Mouse (Mus musculus) MEL (cell line): Measurements from ENCODE around the gene Hlcs. TPM values are rescaled to one million over a fixed set of nuclear protein-coding genes. Genes with fewer than 3 reads are reported as not detected.

Experiments used
- DNase-seq: peaks from one replicate; pipeline ENCODE4 v3.0.0; 2011; ENCODE audit warnings: low read depth, low spot score
- H3K27ac ChIP-seq: 2 replicates; pipeline ENCODE4 v1.5.1; 2012; ENCODE audit warnings: low read depth, mild to moderate bottlenecking, control low read depth, low read length, moderate library complexity; ENCODE audit not compliant: control insufficient read depth
- H3K27me3 ChIP-seq, 2 experiments: fragments of 150-350 bp in 1 of 2; sonication (generic) in 1 of 2; 2 replicates each; pipeline ENCODE4 v1.6.1; 2012; ENCODE audit warnings: low read length in 2 of 2, mild to moderate bottlenecking in 2 of 2, improper control_type of control experiment in 1 of 2, moderate library complexity in 1 of 2; ENCODE audit not compliant: insufficient read depth in 2 of 2, control insufficient read depth in 1 of 2
- H3K36me3 ChIP-seq, 2 experiments: 2 replicates each; pipeline ENCODE4 v1.6.1; 2012 to 2014; ENCODE audit warnings: low read length in 2 of 2, improper control_type of control experiment in 1 of 2, inconsistent platforms in 1 of 2, mild to moderate bottlenecking in 1 of 2; ENCODE audit not compliant: insufficient read depth in 2 of 2, control insufficient read depth in 1 of 2
- H3K4me1 ChIP-seq, 2 experiments: fragments of 150-350 bp in 1 of 2; sonication (generic) in 1 of 2; 2 replicates each; pipeline ENCODE4 v1.6.1; 2012; ENCODE audit warnings: low read length in 2 of 2, improper control_type of control experiment in 1 of 2, mild to moderate bottlenecking in 1 of 2; ENCODE audit not compliant: insufficient read depth in 2 of 2, control insufficient read depth in 1 of 2
- H3K4me3 ChIP-seq, 2 experiments: fragments of 150-350 bp in 1 of 2; sonication (generic) in 1 of 2; 2 replicates each; pipeline ENCODE4 v1.5.1; 2012; ENCODE audit warnings: low read depth in 2 of 2, low read length in 2 of 2, mild to moderate bottlenecking in 2 of 2, moderate library complexity in 2 of 2, control low read depth in 1 of 2, improper control_type of control experiment in 1 of 2; ENCODE audit not compliant: control insufficient read depth in 1 of 2, insufficient read depth in 1 of 2
- H3K79me2 ChIP-seq: 2 replicates; pipeline ENCODE4 v1.6.1; 2012; ENCODE audit warnings: mild to moderate bottlenecking, low read length, moderate library complexity; ENCODE audit not compliant: control insufficient read depth, poor library complexity, insufficient read depth
- H3K9ac ChIP-seq: 2 replicates; pipeline ENCODE4 v1.6.1; 2012; ENCODE audit warnings: low read depth, mild to moderate bottlenecking, control low read depth, low read length, moderate library complexity; ENCODE audit not compliant: control insufficient read depth, poor library complexity, severe bottlenecking
- H3K9me3 ChIP-seq: fragments of 150-350 bp; sonication (generic); replicated peaks from 2 replicates; pipeline ENCODE4 v1.6.1; 2012; ENCODE audit warnings: mild to moderate bottlenecking, low read length, improper control_type of control experiment, moderate library complexity; ENCODE audit not compliant: insufficient read depth
- CHD2 ChIP-seq: IDR thresholded peaks from 2 replicates; pipeline ENCODE4 v1.6.1; 2011; ENCODE audit warnings: low read length, improper control_type of control experiment
- ELF1 ChIP-seq: IDR thresholded peaks from 2 replicates; pipeline ENCODE4 v1.6.1; 2014; ENCODE audit warnings: low read depth, mild to moderate bottlenecking, inconsistent platforms, low read length, improper control_type of control experiment, moderate library complexity
- ETS1 ChIP-seq: IDR thresholded peaks from 2 replicates; pipeline ENCODE4 v1.6.1; 2012; ENCODE audit warnings: low read depth, mild to moderate bottlenecking, inconsistent platforms, low read length, improper control_type of control experiment, moderate library complexity
- GATA1 ChIP-seq: IDR thresholded peaks from 2 replicates; pipeline ENCODE4 v1.6.1; 2011; ENCODE audit warnings: low read depth, low read length, improper control_type of control experiment
- JUND ChIP-seq: IDR thresholded peaks from 2 replicates; pipeline ENCODE4 v1.6.1; 2011; ENCODE audit warnings: low read depth, mild to moderate bottlenecking, improper control_type of control experiment, low read length
- KAT2A ChIP-seq: conservative IDR thresholded peaks from 2 replicates; pipeline ENCODE4 v1.6.1; 2012; ENCODE audit warnings: low read depth, low read length, improper control_type of control experiment, inconsistent platforms
- MAFK ChIP-seq: IDR thresholded peaks from 2 replicates; pipeline ENCODE4 v1.6.1; 2011; ENCODE audit warnings: low read depth, mild to moderate bottlenecking, low read length, improper control_type of control experiment, borderline replicate concordance
- MAX ChIP-seq: IDR thresholded peaks from 2 replicates; pipeline ENCODE4 v1.6.1; 2011; ENCODE audit warnings: low read length, improper control_type of control experiment
- MAZ ChIP-seq: IDR thresholded peaks from 2 replicates; pipeline ENCODE4 v1.6.1; 2012; ENCODE audit warnings: low read depth, mild to moderate bottlenecking, inconsistent platforms, low read length, improper control_type of control experiment
- MXI1 ChIP-seq: IDR thresholded peaks from 2 replicates; pipeline ENCODE4 v1.6.1; 2011; ENCODE audit warnings: mild to moderate bottlenecking, low read depth, low read length, improper control_type of control experiment
- NRF1 ChIP-seq: IDR thresholded peaks from 2 replicates; pipeline ENCODE4 v1.6.1; 2014; ENCODE audit warnings: low read depth, mild to moderate bottlenecking, inconsistent platforms, low read length, improper control_type of control experiment, moderate library complexity; ENCODE audit not compliant: poor library complexity, insufficient read depth, severe bottlenecking
- POLR2AphosphoS2 ChIP-seq: IDR thresholded peaks from 2 replicates; pipeline ENCODE4 v1.6.1; 2011; ENCODE audit warnings: low read length, improper control_type of control experiment
- POLR2AphosphoS5 ChIP-seq: IDR thresholded peaks from 2 replicates; pipeline ENCODE4 v1.6.1; 2012; ENCODE audit warnings: low read depth, borderline replicate concordance, mild to moderate bottlenecking, inconsistent platforms, low read length, moderate library complexity, mixed read lengths
- USF1 ChIP-seq: IDR thresholded peaks from 2 replicates; pipeline ENCODE4 v1.6.1; 2014; ENCODE audit warnings: low read depth, mild to moderate bottlenecking, inconsistent platforms, low read length, improper control_type of control experiment, moderate library complexity
- USF2 ChIP-seq, 2 experiments: IDR thresholded peaks; 2 replicates each; pipeline ENCODE4 v1.6.1; 2011 to 2012; ENCODE audit warnings: improper control_type of control experiment in 2 of 2, low read length in 2 of 2, borderline replicate concordance in 1 of 2, inconsistent platforms in 1 of 2, low read depth in 1 of 2, mild to moderate bottlenecking in 1 of 2; ENCODE audit not compliant: insufficient read depth in 1 of 2
- polyA plus RNA-seq, 2 experiments: library from polyadenylated mRNA; stranded (reverse) in 1 of 2; unstranded in 1 of 2; fragments of >175 nt in 1 of 2; fragments of >200 nt in 1 of 2; gene quantifications; 2 replicates each; pipeline versions ENCODE4 v1.2.1 to v1.2.4; 2012; ENCODE audit warnings: low replicate concordance in 2 of 2, low read depth in 1 of 2; ENCODE audit not compliant: insufficient read length in 2 of 2, insufficient read depth in 1 of 2, missing spikeins in 1 of 2
- total RNA-seq: library from RNA; depleted of rRNA; stranded (reverse); fragments of 300-350 nt; gene quantifications from 2 replicates; pipeline ENCODE4 v1.2.3, GENCODE M21; 2012

Gene Hlcs
- total and polyA plus RNA-seq, 3 experiments = 3.3 to 6.4 TPM; not detected in 1

DNA sequence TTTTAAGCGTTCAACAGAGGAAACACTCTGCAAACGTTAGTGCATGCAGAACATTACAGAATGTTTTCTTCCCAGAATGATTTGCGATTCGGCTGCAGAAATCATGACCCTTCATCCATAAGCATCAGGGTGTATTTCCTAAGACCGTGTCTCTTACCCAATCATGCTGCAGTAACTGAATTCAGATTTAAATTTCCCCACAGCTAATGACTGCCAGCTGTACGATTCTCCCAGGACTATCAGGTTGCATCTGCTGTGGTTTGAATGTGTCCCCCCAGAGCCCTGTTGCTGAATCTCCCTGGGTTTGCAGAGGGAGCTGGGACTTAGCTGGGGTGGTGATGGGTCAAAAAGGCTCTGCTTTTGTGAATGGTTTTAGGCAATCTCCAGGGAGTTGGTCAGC is 5.4 kb downstream of the Hlcs start:
- TF ChIP-seq POLR2AphosphoS2 (no peak), MXI1 (no peak)
- H3K79me2 ChIP-seq = no peaks in the 10 kb centered on the region; the same call in 1 of the 2 replicates

GRCm38 (mm10) chr16:94307526-94307925 is 5.8 kb downstream of the Hlcs start:
- H3K4me1 ChIP-seq = peaks cover 4 to 7% of the 10 kb centered on the region in 2 experiments; a peak in 2 of 4 replicates
- DNase-seq = no peak
- H3K27ac ChIP-seq = no peak overlapping the region
- TF ChIP-seq USF2 (IDR thresholded peaks at IDR 0.05; ENCODE audit: borderline replicate concordance in 1 of 2, insufficient read depth in 1 of 2, low read depth in 1 of 2, low read length in 2 of 2) (no peak), USF1 (no peak)
- TF ChIP-seq, all 39 proteins: peak for 0
- H3K4me3 ChIP-seq = no peak overlapping the region
- no peaks in the 10 kb centered on the region for H3K27me3 ChIP-seq
- peaks cover 0 to 7% of the 10 kb centered on the region in 2 experiments; a peak in 2 of 4 replicates for H3K36me3 ChIP-seq
- no peak overlapping the region for H3K9ac ChIP-seq
- no peaks in the 10 kb centered on the region for H3K79me2 ChIP-seq
- H3K9me3 ChIP-seq = no peaks in the 10 kb centered on the region

More for the DNA sequence above, 5.4 kb downstream of the Hlcs start:
- H3K36me3 ChIP-seq = peaks cover 0 to 7% of the 10 kb centered on the region in 2 experiments; a peak in 2 of 4 replicates
- H3K9me3 ChIP-seq = no peaks in the 10 kb centered on the region
- no peak for DNase-seq
- H3K4me1 ChIP-seq = peaks cover 4 to 7% of the 10 kb centered on the region in 2 experiments; a peak in 2 of 4 replicates
- no peak overlapping the region for H3K27ac ChIP-seq
- no peaks in the 10 kb centered on the region for H3K27me3 ChIP-seq
- H3K4me3 ChIP-seq = no peak overlapping the region
- H3K9ac ChIP-seq = no peak overlapping the region

DNA sequence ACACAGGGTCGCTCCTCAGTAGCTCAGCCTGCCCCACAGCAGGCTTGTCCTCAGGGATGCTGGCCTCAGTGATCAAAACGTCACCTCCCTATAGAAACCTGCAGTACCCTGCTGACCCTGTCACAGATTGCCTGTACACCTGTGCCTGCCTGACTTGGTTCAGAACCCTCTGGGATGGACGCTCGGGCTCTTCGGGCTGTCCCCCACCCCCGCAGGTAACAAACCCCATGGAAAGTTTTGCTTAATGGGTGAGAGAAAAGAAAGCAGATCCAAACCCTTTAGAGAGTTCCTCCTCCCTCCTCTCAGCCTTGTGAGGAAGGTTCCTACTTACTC is 10.2 kb downstream of the Hlcs start:
- peaks cover 0 to 11% of the 10 kb centered on the region in 2 experiments; a peak in 2 of 4 replicates for H3K4me1 ChIP-seq
- H3K9me3 ChIP-seq = no peaks in the 10 kb centered on the region
- no peak overlapping the region for H3K4me3 ChIP-seq
- no peaks in the 10 kb centered on the region for H3K79me2 ChIP-seq
- no peaks in the 10 kb centered on the region for H3K27me3 ChIP-seq
- TF ChIP-seq GATA1 (no peak), USF2 (IDR thresholded peaks at IDR 0.05; ENCODE audit: borderline replicate concordance in 1 of 2, insufficient read depth in 1 of 2, low read depth in 1 of 2, low read length in 2 of 2) (no peak), USF1 (no peak), POLR2AphosphoS2 (no peak), CHD2 (no peak), KAT2A (no peak), POLR2AphosphoS5 (no peak), ETS1 (no peak), MAX (no peak), JUND (no peak), ELF1 (no peak), MAZ (no peak), NRF1 (no peak), MAFK (no peak)
- H3K36me3 ChIP-seq = peaks cover 0 to 4% of the 10 kb centered on the region in 2 experiments; a peak in 2 of 4 replicates
- no peak overlapping the region for H3K27ac ChIP-seq
- H3K9ac ChIP-seq = no peak overlapping the region
- DNase-seq = no peak
